Mouse (Mus musculus) heart, embryonic 15.5 days (tissue): ENCODE results near the gene Arhgap22. TPM values are rescaled to one million over a fixed set of nuclear protein-coding genes. Genes with fewer than 3 reads are reported as not detected.

Source experiments
- ATAC-seq: fragments of 200-750 bp; cut with Nextera tagmentation; replicated peaks from 2 replicates; pipeline ENCODE4 v1.8.0; 2017; ENCODE audit warnings: low read depth, moderate TSS enrichment; ENCODE audit not compliant: insufficient number of reproducible peaks, insufficient read depth, low FRiP score
- H3K27ac ChIP-seq: fragments of 300-500 bp; sonication (generic); 2 replicates; pipeline ENCODE4 v1.5.1; 2015; ENCODE audit warnings: mild to moderate bottlenecking, inconsistent platforms
- H3K27me3 ChIP-seq: fragments of 300-500 bp; sonication (generic); 2 replicates; pipeline ENCODE4 v1.6.1; 2015; ENCODE audit warnings: inconsistent platforms
- H3K36me3 ChIP-seq: fragments of 300-500 bp; sonication (generic); 2 replicates; pipeline ENCODE4 v1.6.1; 2015; ENCODE audit warnings: mild to moderate bottlenecking, inconsistent platforms
- H3K4me1 ChIP-seq: fragments of 300-500 bp; sonication (generic); replicated peaks from 2 replicates; pipeline ENCODE4 v1.6.1; 2015; ENCODE audit warnings: inconsistent platforms
- H3K4me2 ChIP-seq: fragments of 300-500 bp; sonication (generic); 2 replicates; pipeline ENCODE4 v1.6.1; 2015; ENCODE audit warnings: inconsistent platforms, mild to moderate bottlenecking, moderate library complexity
- H3K4me3 ChIP-seq: fragments of 300-500 bp; sonication (generic); 2 replicates; pipeline ENCODE4 v1.5.1; 2015; ENCODE audit warnings: mild to moderate bottlenecking, inconsistent platforms
- H3K9ac ChIP-seq: fragments of 300-500 bp; sonication (generic); 2 replicates; pipeline ENCODE4 v1.6.1; 2015; ENCODE audit warnings: mild to moderate bottlenecking, inconsistent platforms
- H3K9me3 ChIP-seq: fragments of 300-500 bp; sonication (generic); replicated peaks from 2 replicates; pipeline ENCODE4 v1.6.1; 2016; ENCODE audit warnings: inconsistent platforms
- WGBS: fragments of 180-500 bp; shearing (Covaris S2); methylation state at CpG from one replicate; pipeline ENCODE4 v1.1.7; 2015; ENCODE audit warnings: mixed read lengths; 5-methylcytosine and 5-hydroxymethylcytosine counted together
- polyA plus RNA-seq: library from polyadenylated mRNA; unstranded; fragments of >200 nt; fragmentation: Nextera tagmentation; extraction: Ambion mirVana; gene quantifications from 2 replicates; pipeline ENCODE4 v1.2.1, GENCODE M21; 2015

Arhgap22 gene
- polyA plus RNA-seq, 1 experiment from 2014 or later: 2.4 TPM

DNA sequence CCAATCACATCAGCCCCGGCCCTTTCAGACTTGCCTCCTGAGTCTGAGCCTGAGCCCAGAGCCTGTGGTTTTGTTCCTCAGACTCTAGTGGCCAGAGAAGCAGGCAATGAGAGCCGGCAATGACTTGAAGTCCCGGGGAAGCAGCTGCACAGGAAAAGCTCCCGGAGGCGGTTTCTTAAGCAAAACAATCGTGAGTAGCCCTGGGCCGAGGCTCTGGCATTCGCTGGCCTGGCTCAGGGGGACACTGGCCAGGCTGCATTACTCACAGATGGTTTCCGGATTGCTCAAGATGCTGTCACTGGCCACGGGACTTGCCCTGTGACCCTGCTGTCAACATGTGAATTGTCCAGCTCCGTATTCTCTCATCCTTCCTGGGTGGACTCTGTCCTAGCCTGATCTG lies 33.8 kb downstream of the Arhgap22 start:
- WGBS: 35% methylated on average over 11 of the region's 11 CpGs
- Histone ChIP-seq H3K27me3 (peaks cover 20% of the 10 kb centered on the region), H3K9me3 (no peaks in the 10 kb centered on the region), H3K27ac (peak overlapping the region; percentile 42; the same call in 1 of the 2 replicates), H3K4me2 (no peak overlapping the region), H3K36me3 (no peaks in the 10 kb centered on the region), H3K4me1 (peaks cover 38% of the 10 kb centered on the region), H3K4me3 (no peak overlapping the region), H3K9ac (no peak overlapping the region)
- ATAC-seq: no peak; the same call in 1 of the 2 replicates

DNA sequence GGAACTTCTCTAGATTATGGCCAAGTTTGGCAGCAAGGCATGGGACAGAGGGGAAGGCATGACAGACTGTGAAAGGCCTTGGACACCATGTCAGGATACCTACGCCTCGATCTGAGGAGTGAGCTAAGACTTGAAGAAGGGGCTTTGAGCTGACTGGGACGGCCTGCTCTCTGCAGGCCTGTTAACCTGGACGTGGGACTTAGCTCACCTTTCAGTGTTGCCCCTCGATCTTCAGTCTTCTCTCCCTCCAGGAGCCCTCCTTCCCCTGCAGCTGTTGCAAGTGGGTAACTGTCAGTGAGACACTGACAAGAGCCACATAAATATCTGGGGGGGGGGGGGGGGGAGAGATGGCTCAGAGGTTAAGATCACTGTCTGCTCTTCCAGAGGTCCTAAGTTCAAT lies 34.9 kb downstream of the Arhgap22 start:
- Histone ChIP-seq H3K36me3 (no peaks in the 10 kb centered on the region), H3K9ac (no peak overlapping the region), H3K9me3 (no peaks in the 10 kb centered on the region), H3K27me3 (peaks cover 20% of the 10 kb centered on the region), H3K4me2 (no peak overlapping the region), H3K27ac (no peak overlapping the region), H3K4me3 (no peak overlapping the region), H3K4me1 (peaks cover 38% of the 10 kb centered on the region)
- 84% methylated on average over 5 of the region's 5 CpGs for WGBS
- ATAC-seq: no peak

DNA sequence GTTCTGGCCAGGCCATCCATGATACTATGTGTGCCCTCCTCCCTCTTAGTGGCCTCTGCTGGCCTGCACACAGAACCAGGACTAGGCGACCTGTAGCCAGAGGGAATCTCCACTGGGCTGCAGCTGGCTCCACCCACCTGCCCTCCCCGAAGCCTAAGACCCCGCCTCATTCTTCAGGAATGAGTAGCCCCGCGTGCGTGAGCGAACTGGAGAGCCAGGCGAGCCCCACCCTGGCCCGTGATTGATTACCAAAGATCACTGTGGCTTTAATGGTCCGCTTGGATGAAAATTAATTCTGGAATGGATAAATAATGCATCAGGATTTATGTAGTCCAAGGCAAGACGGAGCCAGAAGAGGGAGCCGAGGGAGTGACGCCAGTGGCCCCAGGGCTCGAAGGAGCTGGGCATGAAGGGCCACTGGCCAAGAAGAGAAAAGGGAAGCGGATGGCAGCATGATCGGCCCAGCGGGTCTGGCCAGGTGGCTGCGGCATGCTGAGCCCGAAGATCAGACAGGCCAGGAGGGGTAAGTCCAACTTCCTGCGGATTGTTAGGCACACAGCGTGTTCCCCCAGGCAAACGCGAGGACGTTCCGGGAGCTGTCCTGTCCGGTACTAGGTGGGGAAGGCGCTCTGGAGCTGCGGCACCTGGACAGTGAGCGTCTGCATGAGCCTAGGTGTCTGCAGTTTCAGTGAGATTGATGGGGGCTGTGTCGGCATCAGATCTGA lies 36.6 kb downstream of the Arhgap22 start:
- WGBS: 2% methylated on average over 30 of the region's 30 CpGs
- H3K36me3 ChIP-seq: no peaks in the 10 kb centered on the region
- peak; percentile 48; the same call in 1 of the 2 replicates for ATAC-seq
- H3K9ac ChIP-seq: peak overlapping the region; percentile 11; the same call in 1 of the 2 replicates
- peaks cover 20% of the 10 kb centered on the region for H3K27me3 ChIP-seq
- H3K4me1 ChIP-seq: peaks cover 25% of the 10 kb centered on the region
- peak overlapping the region; percentile 78 for H3K4me2 ChIP-seq
- no peaks in the 10 kb centered on the region for H3K9me3 ChIP-seq
- H3K4me3 ChIP-seq: peak overlapping the region; percentile 48
- no peak overlapping the region for H3K27ac ChIP-seq

DNA sequence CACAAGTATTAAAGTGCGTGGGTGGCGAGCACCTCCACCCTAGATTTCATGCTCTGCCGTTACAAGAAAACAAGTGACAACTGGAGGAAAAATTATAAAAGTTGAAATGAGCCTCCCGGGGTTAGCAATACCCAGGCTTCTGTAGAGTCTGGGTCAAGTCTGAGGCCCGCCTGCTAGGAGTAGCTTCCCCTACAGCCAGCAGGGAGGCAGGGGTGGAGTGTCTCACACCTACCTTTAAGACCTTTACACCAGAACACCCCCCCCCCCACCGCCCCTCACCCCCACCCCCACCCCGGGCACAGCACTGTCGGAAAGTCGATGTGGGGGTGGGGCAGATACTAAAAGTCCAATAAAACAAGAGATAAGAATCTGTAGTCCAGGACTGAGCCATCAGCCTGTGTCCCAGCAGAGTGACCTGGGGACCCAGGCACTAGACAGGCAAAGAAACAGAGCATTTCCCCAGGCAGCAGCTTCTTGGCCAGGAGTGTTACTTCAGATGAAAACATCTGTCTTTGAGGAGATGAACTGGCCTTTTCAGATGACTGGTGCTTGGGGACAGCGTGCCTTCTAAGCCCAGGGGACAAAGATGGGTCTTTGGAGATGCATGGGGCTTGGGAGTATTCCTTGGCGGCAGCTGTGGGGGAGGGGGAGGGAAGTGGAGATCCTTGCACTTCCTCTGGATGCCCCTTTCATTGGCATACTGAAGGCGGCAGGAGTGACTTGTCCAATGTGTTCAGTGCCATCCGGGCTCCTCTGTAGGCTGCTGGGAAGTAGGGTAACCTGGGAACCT lies 37.3 kb downstream of the Arhgap22 start:
- Histone ChIP-seq H3K27me3 (peaks cover 20% of the 10 kb centered on the region), H3K36me3 (no peaks in the 10 kb centered on the region), H3K9ac (peak overlapping the region; percentile 11; the same call in 1 of the 2 replicates), H3K27ac (no peak overlapping the region), H3K4me3 (peak overlapping the region; percentile 48), H3K9me3 (no peaks in the 10 kb centered on the region), H3K4me1 (peaks cover 22% of the 10 kb centered on the region), H3K4me2 (peak overlapping the region; percentile 78)
- WGBS: 8% methylated on average over 13 of the region's 13 CpGs
- no peak for ATAC-seq

DNA sequence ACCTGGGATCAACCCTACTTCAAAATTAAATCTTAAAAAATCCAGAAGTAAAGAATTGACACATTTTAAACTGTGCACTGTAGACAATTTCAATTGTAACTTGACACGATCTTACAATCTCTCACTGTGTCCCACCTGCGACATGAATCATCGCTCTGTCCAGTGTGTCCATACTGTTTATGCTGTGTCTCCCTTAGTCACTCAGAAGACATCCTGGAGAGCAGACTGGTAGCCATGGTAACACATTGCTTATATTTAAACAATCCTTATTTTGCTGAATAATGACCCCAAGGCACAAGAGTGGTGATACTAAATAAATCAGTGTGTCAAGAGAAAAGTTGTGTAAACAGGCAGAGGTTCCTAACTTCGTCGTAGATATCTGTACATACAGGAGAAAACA lies 44.4 kb downstream of the Arhgap22 start:
- no peaks in the 10 kb centered on the region for H3K27me3 ChIP-seq
- H3K36me3 ChIP-seq: no peaks in the 10 kb centered on the region
- H3K4me2 ChIP-seq: no peak overlapping the region
- no peaks in the 10 kb centered on the region for H3K4me1 ChIP-seq
- no peaks in the 10 kb centered on the region for H3K9me3 ChIP-seq
- H3K27ac ChIP-seq: no peak overlapping the region
- WGBS: 75% methylated on average over 5 of the region's 5 CpGs
- H3K9ac ChIP-seq: no peak overlapping the region
- no peak for ATAC-seq
- no peak overlapping the region for H3K4me3 ChIP-seq

DNA sequence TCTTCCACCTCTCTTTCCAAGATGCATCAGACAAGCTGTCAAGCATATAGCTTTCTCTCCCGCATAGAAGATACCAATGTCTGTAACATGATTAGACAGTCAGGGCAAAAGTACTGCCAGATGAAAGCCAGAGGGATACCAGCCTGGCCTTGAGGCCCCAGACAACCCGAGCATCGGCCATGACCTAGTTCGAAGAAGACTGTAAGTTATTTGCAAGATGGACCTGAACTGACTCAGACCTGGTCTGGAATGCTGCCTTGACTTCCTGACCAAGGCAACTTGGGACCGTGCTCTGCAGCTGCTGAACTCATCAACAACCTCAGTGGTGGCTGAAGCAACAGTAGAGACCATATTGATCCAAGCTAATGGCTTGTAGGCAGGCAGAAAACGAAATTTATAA lies 46.3 kb downstream of the Arhgap22 start:
- H3K4me3 ChIP-seq: no peak overlapping the region
- no peaks in the 10 kb centered on the region for H3K4me1 ChIP-seq
- no peak overlapping the region for H3K27ac ChIP-seq
- no peak overlapping the region for H3K9ac ChIP-seq
- no peak for ATAC-seq
- H3K27me3 ChIP-seq: no peaks in the 10 kb centered on the region
- no peaks in the 10 kb centered on the region for H3K9me3 ChIP-seq
- no peak overlapping the region for H3K4me2 ChIP-seq
- 76% methylated on average over 6 of the region's 6 CpGs for WGBS
- H3K36me3 ChIP-seq: no peaks in the 10 kb centered on the region

DNA sequence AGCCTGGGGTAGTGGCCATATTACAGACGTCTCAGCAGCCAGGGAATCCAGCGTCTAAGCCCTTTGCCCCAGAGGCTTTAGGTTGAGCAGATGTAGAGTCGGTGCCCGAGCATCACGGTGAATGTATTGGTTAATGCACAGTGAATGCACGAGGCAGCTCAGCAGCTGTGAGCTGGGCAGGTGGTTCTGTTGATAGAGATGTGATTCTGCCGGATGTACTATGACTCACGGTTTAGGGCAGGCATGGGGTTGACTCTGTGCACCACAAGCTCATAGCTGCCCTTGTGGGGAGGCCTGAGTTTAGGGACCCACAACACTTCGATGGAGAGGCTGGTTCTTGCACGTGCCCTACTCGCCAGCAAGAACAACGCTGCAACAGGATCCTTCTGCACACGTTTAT lies 51.0 kb downstream of the Arhgap22 start:
- no peaks in the 10 kb centered on the region for H3K4me1 ChIP-seq
- no peaks in the 10 kb centered on the region for H3K36me3 ChIP-seq
- no peaks in the 10 kb centered on the region for H3K9me3 ChIP-seq
- H3K9ac ChIP-seq: no peak overlapping the region
- H3K4me3 ChIP-seq: no peak overlapping the region
- ATAC-seq: no peak
- no peak overlapping the region for H3K27ac ChIP-seq
- 91% methylated on average over 13 of the region's 13 CpGs for WGBS
- H3K4me2 ChIP-seq: no peak overlapping the region
- H3K27me3 ChIP-seq: no peaks in the 10 kb centered on the region

DNA sequence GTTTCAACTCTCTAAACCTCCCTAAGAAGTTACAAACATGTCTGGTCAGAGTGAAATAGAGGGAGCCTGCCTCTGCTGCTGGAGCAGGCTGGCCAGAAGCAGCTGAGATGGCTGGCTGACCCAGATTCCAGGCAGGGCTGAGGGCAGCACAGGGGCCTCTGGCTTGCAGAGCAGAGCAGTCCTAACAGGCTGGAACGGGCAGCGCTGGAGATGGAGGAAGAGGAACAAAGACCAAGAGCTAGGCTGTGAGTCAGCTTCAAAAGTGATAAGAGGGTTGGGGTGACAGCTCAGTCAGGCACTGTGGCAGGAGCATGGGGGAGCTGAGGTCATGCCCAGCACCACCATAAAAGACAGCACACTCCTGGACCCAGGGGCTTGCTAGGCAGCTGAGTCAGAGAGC lies 62.4 kb downstream of the Arhgap22 start:
- no peak for ATAC-seq
- Histone ChIP-seq H3K36me3 (no peaks in the 10 kb centered on the region), H3K4me2 (no peak overlapping the region), H3K27me3 (no peaks in the 10 kb centered on the region), H3K4me3 (no peak overlapping the region), H3K9ac (no peak overlapping the region), H3K27ac (no peak overlapping the region), H3K4me1 (peaks cover 11% of the 10 kb centered on the region), H3K9me3 (no peaks in the 10 kb centered on the region)
- WGBS: 18% methylated on average over 2 of the region's 2 CpGs

DNA sequence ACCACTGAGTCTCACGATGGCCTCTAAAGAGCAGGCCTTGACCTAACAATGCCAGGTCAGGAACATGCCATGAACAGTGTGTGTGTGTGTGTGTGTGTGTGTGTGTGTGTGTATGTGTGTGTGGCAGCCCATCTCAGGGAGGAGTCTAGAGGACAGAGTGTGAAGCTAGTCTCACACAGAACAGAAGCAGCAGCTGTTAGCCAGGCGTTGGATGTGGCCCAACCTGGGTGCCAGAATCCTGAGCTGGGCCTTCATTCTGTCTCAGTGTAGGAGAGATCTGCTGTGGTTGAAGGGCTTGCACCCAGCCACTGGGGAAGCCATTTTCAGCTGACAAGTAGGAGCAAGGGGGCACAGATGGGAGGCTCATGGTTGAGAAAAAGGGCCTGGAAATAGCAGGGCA lies 64.5 kb downstream of the Arhgap22 start:
- Histone ChIP-seq H3K27ac (no peak overlapping the region), H3K9me3 (no peaks in the 10 kb centered on the region), H3K4me3 (no peak overlapping the region), H3K9ac (no peak overlapping the region), H3K27me3 (no peaks in the 10 kb centered on the region), H3K4me1 (peaks cover 11% of the 10 kb centered on the region), H3K36me3 (no peaks in the 10 kb centered on the region), H3K4me2 (no peak overlapping the region)
- no peak for ATAC-seq
- WGBS: 77% methylated on average over 2 of the region's 2 CpGs

DNA sequence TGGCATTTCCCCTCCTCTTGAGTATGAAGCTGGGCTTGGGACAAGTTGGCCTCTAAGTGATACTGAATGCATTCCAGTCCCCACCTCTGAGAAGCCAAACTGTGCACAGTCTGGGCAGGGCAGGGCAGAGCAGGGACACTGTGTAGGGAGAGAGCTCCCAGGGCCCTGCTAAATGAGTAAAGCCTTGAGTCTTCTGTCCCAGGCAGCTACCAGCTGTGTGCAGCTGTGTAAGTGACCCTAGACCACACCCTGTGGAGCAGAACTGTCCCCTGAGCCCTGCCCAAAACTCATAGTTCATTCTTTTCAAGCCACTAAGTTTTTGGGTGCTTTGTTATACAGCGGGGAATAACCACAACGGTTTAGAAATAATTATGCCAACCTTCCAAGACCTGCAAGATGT lies 67.1 kb downstream of the Arhgap22 start:
- no peaks in the 10 kb centered on the region for H3K36me3 ChIP-seq
- H3K4me2 ChIP-seq: no peak overlapping the region
- no peaks in the 10 kb centered on the region for H3K9me3 ChIP-seq
- no peaks in the 10 kb centered on the region for H3K27me3 ChIP-seq
- no peak overlapping the region for H3K4me3 ChIP-seq
- H3K4me1 ChIP-seq: no peaks in the 10 kb centered on the region
- no peak for ATAC-seq
- WGBS: 87% methylated on average over 2 of the region's 2 CpGs
- H3K27ac ChIP-seq: no peak overlapping the region
- no peak overlapping the region for H3K9ac ChIP-seq

DNA sequence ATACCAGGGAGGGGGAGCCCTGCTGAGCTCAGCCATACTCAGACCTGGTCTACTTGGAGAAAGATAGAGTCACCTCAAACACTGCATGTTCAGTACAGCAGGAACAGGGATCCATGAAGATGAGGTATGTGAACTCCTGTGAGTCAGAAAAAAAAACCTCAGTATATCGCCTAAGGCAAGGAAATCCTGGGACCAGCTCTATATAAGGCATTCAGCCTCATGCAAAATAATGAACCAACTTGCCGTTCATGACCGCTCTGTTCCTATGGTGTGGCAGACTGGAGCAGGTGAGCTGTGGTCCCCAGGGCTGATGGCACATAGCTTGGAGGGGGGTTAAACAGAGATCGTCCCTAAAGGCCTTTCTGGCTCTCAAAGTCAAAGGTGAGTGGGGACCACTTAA lies 68.6 kb downstream of the Arhgap22 start:
- 92% methylated on average over 4 of the region's 4 CpGs for WGBS

More for the DNA sequence above, 68.6 kb downstream of the Arhgap22 start:
- Histone ChIP-seq H3K4me2 (no peak overlapping the region), H3K9ac (no peak overlapping the region), H3K4me3 (no peak overlapping the region), H3K4me1 (no peaks in the 10 kb centered on the region), H3K36me3 (no peaks in the 10 kb centered on the region), H3K9me3 (no peaks in the 10 kb centered on the region), H3K27ac (no peak overlapping the region), H3K27me3 (no peaks in the 10 kb centered on the region)
- no peak for ATAC-seq
